Mouse (Mus musculus) liver, embryonic 12.5 days (tissue): ENCODE measurements around the gene Unkl. TPM values are rescaled to one million over a fixed set of nuclear protein-coding genes. Genes with fewer than 3 reads are reported as not detected.

Experiments
- ATAC-seq: fragments of 200-750 bp; cut with Nextera tagmentation; 2 replicates; pipeline ENCODE4 v1.8.0; 2017; ENCODE audit warnings: moderate number of reproducible peaks, mild to moderate bottlenecking, moderate library complexity
- H3K27ac ChIP-seq: fragments of 300-500 bp; sonication (generic); 2 replicates; pipeline ENCODE4 v1.5.1; 2016; ENCODE audit warnings: mild to moderate bottlenecking
- H3K27me3 ChIP-seq: fragments of 300-500 bp; sonication (generic); replicated peaks from 2 replicates; pipeline ENCODE4 v1.6.1; 2016; ENCODE audit warnings: mild to moderate bottlenecking, moderate library complexity
- H3K36me3 ChIP-seq: fragments of 300-500 bp; sonication (generic); 2 replicates; pipeline ENCODE4 v1.6.1; 2016; ENCODE audit warnings: mild to moderate bottlenecking, moderate library complexity
- H3K4me1 ChIP-seq: fragments of 300-500 bp; sonication (generic); 2 replicates; pipeline ENCODE4 v1.6.1; 2016
- H3K4me2 ChIP-seq: fragments of 300-500 bp; sonication (generic); 2 replicates; pipeline ENCODE4 v1.6.1; 2016; ENCODE audit warnings: mild to moderate bottlenecking, moderate library complexity
- H3K4me3 ChIP-seq: fragments of 300-500 bp; sonication (generic); 2 replicates; pipeline ENCODE4 v1.5.1; 2016; ENCODE audit warnings: mild to moderate bottlenecking, moderate library complexity
- H3K9ac ChIP-seq: fragments of 300-500 bp; sonication (generic); 2 replicates; pipeline ENCODE4 v1.6.1; 2016; ENCODE audit warnings: mild to moderate bottlenecking, moderate library complexity
- H3K9me3 ChIP-seq: fragments of 300-500 bp; sonication (generic); replicated peaks from 2 replicates; pipeline ENCODE4 v1.6.1; 2016; ENCODE audit warnings: mild to moderate bottlenecking, moderate library complexity
- WGBS: fragments of 180-500 bp; shearing (Covaris S2); methylation state at CpG from one replicate; pipeline ENCODE4 v1.1.7; 2016; ENCODE audit not compliant: insufficient replicate concordance; 5-methylcytosine and 5-hydroxymethylcytosine counted together
- polyA plus RNA-seq: library from polyadenylated mRNA; unstranded; fragments of >200 nt; fragmentation: Nextera tagmentation; extraction: Ambion mirVana; gene quantifications from 2 replicates; pipeline ENCODE4 v1.2.1, GENCODE M21; 2016

The Unkl gene
- polyA plus RNA-seq, 1 experiment from 2014 or later: 17.7 TPM

DNA sequence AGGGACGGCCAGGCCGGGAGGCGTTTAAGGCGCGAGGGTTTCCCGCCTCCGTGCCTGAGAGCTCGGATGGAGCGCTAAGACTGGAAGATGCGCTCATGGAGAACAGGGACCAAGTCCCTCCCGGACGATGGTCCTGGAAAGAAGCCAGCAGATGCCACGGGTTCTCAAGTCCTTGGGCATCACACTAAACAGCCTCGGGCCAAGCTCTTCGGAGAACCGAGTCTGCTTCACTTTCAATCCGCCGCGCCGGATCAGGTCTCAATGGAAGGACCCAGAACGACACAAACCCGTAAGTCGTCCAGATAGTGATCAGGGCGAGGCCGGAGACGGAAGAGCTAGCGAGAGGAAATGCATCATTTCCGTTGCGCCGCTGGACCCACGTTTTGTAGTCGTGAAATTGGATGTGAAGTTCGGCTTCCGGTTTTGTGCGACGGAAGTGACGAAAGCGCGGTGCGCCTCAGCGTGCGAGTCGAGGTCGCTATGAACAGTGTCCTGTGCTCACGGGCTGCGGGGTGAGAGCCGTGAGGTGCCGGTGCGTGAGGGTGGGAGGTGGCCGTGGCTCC is 4.0 kb upstream of the Unkl start, which contains the start of gene BC003965:
TSS of gene BC003965 (plus strand) at position 426 of the 563 bp plus-strand sequence.
- Histone ChIP-seq H3K9me3 (no peaks in the 10 kb centered on the region), H3K4me3 (peak within 1 kb of the TSS; percentile 92), H3K4me1 (peaks cover 50% of the 10 kb centered on the region), H3K4me2 (peak within 1 kb of the TSS; percentile 92), H3K27me3 (peaks cover 28% of the 10 kb centered on the region), H3K27ac (peak within 1 kb of the TSS; percentile 91), H3K36me3 (peaks cover 8% of the 10 kb centered on the region), H3K9ac (peak within 1 kb of the TSS; percentile 86)
- WGBS: under 1% methylated on average over 50 of the region's 50 CpGs
- peak; percentile 83 for ATAC-seq

DNA sequence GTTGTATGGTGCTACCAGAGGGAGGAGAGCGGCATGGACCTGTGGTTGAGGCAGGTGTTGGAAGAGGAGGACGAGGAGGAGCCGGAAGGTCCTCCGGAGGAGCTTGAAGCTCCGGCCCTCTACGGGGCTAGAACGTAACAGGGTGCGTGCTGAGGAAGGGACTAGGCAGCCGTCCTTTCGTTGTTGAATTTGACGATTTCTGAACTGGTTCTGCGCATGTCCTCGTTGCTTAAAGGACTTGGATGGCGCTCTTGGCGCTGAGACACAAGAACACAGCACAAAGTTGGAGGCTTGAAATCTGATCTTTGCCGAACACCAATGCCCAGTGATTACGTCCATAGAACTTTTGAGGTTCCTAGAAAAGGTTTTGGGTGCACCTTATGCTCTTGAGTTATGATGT is 3.2 kb upstream of the Unkl start:
- Histone ChIP-seq H3K4me1 (peaks cover 58% of the 10 kb centered on the region), H3K27ac (peak overlapping the region; percentile 91), H3K9ac (peak overlapping the region; percentile 86), H3K9me3 (no peaks in the 10 kb centered on the region), H3K4me2 (peak overlapping the region; percentile 92), H3K36me3 (peaks cover 8% of the 10 kb centered on the region), H3K27me3 (peaks cover 25% of the 10 kb centered on the region), H3K4me3 (peak overlapping the region; percentile 92)
- peak; percentile 27 for ATAC-seq
- WGBS: 5% methylated on average over 17 of the region's 17 CpGs

GRCm38 (mm10) chr17:25187784-25188149 is 430 bp upstream of the Unkl start:
- no peak for ATAC-seq
- Histone ChIP-seq H3K9ac (peak overlapping the region; percentile 89), H3K4me3 (peak overlapping the region; percentile 92), H3K27ac (peak overlapping the region; percentile 87), H3K9me3 (no peaks in the 10 kb centered on the region), H3K4me1 (peaks cover 64% of the 10 kb centered on the region), H3K27me3 (no peaks in the 10 kb centered on the region), H3K4me2 (peak overlapping the region; percentile 97), H3K36me3 (peaks cover 27% of the 10 kb centered on the region)
- 5% methylated on average over 11 of the region's 11 CpGs for WGBS

DNA sequence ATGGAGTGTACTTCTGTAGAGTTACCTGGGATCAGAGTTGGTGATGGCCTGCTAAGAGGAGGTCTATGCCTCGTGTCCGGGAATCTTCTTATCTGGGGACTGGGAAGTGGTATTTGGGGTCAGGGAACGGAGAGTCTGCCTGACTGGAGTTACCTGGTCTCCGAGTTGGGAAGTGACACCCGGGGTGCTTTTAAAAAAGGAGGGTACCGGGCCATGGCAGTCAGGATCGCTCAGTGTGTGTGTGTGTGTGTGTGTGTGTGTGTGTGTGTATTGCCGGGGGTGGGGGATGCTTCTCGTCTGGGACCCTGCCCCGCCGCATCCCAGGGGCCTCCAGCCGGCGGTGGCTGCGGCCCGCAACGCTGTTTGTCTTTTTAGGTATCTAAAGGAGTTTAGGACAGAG is 894 bp downstream of the Unkl start:
- Histone ChIP-seq H3K27ac (0 out of 2 replicates have a peak overlapping the region, but pooled peaks have one; percentile 87), H3K9ac (peak overlapping the region; percentile 89), H3K9me3 (no peaks in the 10 kb centered on the region), H3K36me3 (peaks cover 40% of the 10 kb centered on the region), H3K4me1 (peaks cover 53% of the 10 kb centered on the region), H3K4me2 (peak overlapping the region; percentile 97), H3K27me3 (no peaks in the 10 kb centered on the region), H3K4me3 (peak overlapping the region; percentile 92)
- WGBS: 8% methylated on average over 16 of the region's 16 CpGs
- no peak for ATAC-seq

GRCm38 (mm10) chr17:25202401-25202800 is 14.2 kb downstream of the Unkl start:
- 84% methylated on average over 4 of the region's 4 CpGs for WGBS
- H3K9ac ChIP-seq: no peak overlapping the region
- H3K4me1 ChIP-seq: peaks cover 2% of the 10 kb centered on the region
- no peaks in the 10 kb centered on the region for H3K9me3 ChIP-seq
- no peak overlapping the region for H3K4me2 ChIP-seq
- no peaks in the 10 kb centered on the region for H3K27me3 ChIP-seq
- ATAC-seq: no peak
- H3K36me3 ChIP-seq: peaks cover 85% of the 10 kb centered on the region
- H3K4me3 ChIP-seq: no peak overlapping the region
- H3K27ac ChIP-seq: no peak overlapping the region

- Histone ChIP-seq H3K27me3 (no peaks in the 10 kb centered on the region), H3K4me3 (no peak overlapping the region), H3K4me2 (no peak overlapping the region), H3K9ac (no peak overlapping the region), H3K27ac (no peak overlapping the region), H3K4me1 (no peaks in the 10 kb centered on the region), H3K36me3 (peaks cover 95% of the 10 kb centered on the region), H3K9me3 (no peaks in the 10 kb centered on the region)
- WGBS: 86% methylated on average over 4 of the region's 4 CpGs
- ATAC-seq: no peak
These were observed 21.8 kb downstream of the Unkl start for GRCm38 (mm10) chr17:25210006-25210405.

- Histone ChIP-seq H3K27ac (no peak overlapping the region), H3K27me3 (no peaks in the 10 kb centered on the region), H3K9me3 (no peaks in the 10 kb centered on the region), H3K4me2 (no peak overlapping the region), H3K9ac (no peak overlapping the region), H3K36me3 (peaks cover 95% of the 10 kb centered on the region), H3K4me3 (no peak overlapping the region), H3K4me1 (no peaks in the 10 kb centered on the region)
- WGBS: 80% methylated on average over 15 of the region's 15 CpGs
- no peak for ATAC-seq
These were observed 22.7 kb downstream of the Unkl start for GRCm38 (mm10) chr17:25210680-25211466.

GRCm38 (mm10) chr17:25211705-25212104 is 23.5 kb downstream of the Unkl start:
- Histone ChIP-seq H3K9me3 (no peaks in the 10 kb centered on the region), H3K27ac (no peak overlapping the region), H3K4me2 (no peak overlapping the region), H3K9ac (no peak overlapping the region), H3K4me3 (no peak overlapping the region), H3K36me3 (peaks cover 95% of the 10 kb centered on the region), H3K4me1 (no peaks in the 10 kb centered on the region), H3K27me3 (no peaks in the 10 kb centered on the region)
- WGBS: 71% methylated on average over 4 of the region's 4 CpGs
- no peak for ATAC-seq

GRCm38 (mm10) chr17:25215431-25215830 is 27.2 kb downstream of the Unkl start:
- no peak for ATAC-seq
- peaks cover 6% of the 10 kb centered on the region; the same call in 1 of the 2 replicates for H3K4me1 ChIP-seq
- H3K4me3 ChIP-seq: no peak overlapping the region
- no peaks in the 10 kb centered on the region for H3K9me3 ChIP-seq
- H3K27ac ChIP-seq: no peak overlapping the region
- H3K27me3 ChIP-seq: no peaks in the 10 kb centered on the region
- 76% methylated on average over 3 of the region's 3 CpGs for WGBS
- H3K9ac ChIP-seq: no peak overlapping the region
- peaks cover 82% of the 10 kb centered on the region for H3K36me3 ChIP-seq
- H3K4me2 ChIP-seq: no peak overlapping the region

- H3K27ac ChIP-seq: no peak overlapping the region
- peaks cover 28% of the 10 kb centered on the region for H3K4me1 ChIP-seq
- no peak overlapping the region for H3K9ac ChIP-seq
- H3K9me3 ChIP-seq: no peaks in the 10 kb centered on the region
- no peak for ATAC-seq
- peaks cover 51% of the 10 kb centered on the region for H3K36me3 ChIP-seq
- H3K4me3 ChIP-seq: no peak overlapping the region
- no peak overlapping the region for H3K4me2 ChIP-seq
- H3K27me3 ChIP-seq: no peaks in the 10 kb centered on the region
- 84% methylated on average over 9 of the region's 9 CpGs for WGBS
These were observed 30.8 kb downstream of the Unkl start for GRCm38 (mm10) chr17:25218967-25219366.

- no peak overlapping the region for H3K4me2 ChIP-seq
- H3K4me3 ChIP-seq: no peak overlapping the region
- H3K27me3 ChIP-seq: no peaks in the 10 kb centered on the region
- no peak for ATAC-seq
- H3K27ac ChIP-seq: no peak overlapping the region; the same call in 1 of the 2 replicates
- 77% methylated on average over 15 of the region's 15 CpGs for WGBS
- H3K4me1 ChIP-seq: peaks cover 36% of the 10 kb centered on the region
- no peak overlapping the region for H3K9ac ChIP-seq
- peaks cover 43% of the 10 kb centered on the region for H3K36me3 ChIP-seq
- H3K9me3 ChIP-seq: no peaks in the 10 kb centered on the region
These were observed 31.5 kb downstream of the Unkl start for GRCm38 (mm10) chr17:25219492-25220295.

- peaks cover 46% of the 10 kb centered on the region for H3K4me1 ChIP-seq
- H3K36me3 ChIP-seq: peaks cover 33% of the 10 kb centered on the region
- WGBS: 79% methylated on average over 1 of the region's 1 CpGs
- no peak for ATAC-seq
- no peaks in the 10 kb centered on the region for H3K27me3 ChIP-seq
- peak overlapping the region; percentile 99 for H3K27ac ChIP-seq
- H3K9ac ChIP-seq: peak overlapping the region; percentile 89; the same call in 1 of the 2 replicates
- no peaks in the 10 kb centered on the region for H3K9me3 ChIP-seq
- peak overlapping the region; percentile 89; the same call in 1 of the 2 replicates for H3K4me2 ChIP-seq
- H3K4me3 ChIP-seq: no peak overlapping the region; the same call in 1 of the 2 replicates
These were observed 32.5 kb downstream of the Unkl start for GRCm38 (mm10) chr17:25220746-25221145.
